Mouse (Mus musculus) thymus, postnatal 36 days (tissue): ENCODE measurements around the gene Brms1.
A peak's percentile ranks its signal among the peaks of the same experiment; 100 is the strongest.
"Not testable (repeated sequence)": the region's sequence is repeated elsewhere in the genome, so short reads cannot be mapped to it uniquely, and the experiment has no call there.

Experiments used
- DNase-seq, 2 experiments: peaks; one replicate each; pipeline ENCODE4 v3.0.0; 2022; ENCODE audit warnings: mixed read lengths in 2 of 2

Brms1 gene

DNA sequence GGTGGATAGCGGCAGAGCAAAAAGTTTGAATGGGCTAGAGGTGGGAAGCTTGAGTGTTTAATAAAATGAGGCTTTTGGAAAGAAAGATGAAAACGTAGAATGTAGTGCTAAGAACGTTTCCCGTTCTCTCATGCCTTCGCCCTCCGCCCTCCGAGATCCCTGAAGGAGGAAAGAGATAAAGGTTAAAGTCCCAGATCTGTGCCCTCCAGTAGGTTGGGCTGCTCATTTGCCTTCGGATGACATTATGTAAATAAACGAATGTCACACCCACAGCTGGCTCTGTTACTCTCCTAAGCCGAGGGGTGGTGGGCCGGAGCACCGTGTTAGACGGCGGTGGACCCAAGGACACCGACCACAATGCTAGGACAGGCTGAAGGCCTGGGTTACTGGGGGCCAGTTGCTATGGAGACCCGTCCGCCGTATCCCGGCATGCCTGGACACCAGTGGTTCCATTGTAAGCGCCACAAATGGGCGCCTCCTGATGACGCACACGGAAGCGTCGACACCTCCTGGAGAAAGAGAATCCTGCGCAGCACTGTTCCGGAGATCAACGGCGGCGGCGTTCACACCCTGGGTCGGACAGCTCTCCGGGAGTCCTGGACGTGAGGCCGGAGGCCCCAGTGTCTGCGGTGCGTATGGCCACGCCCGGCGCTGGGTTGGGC is at the start of gene Brms1:
Brms1 (plus strand) TSS at position 493 of the 662 bp plus-strand sequence.
- peak; percentile 80 to 83 for DNase-seq

DNA sequence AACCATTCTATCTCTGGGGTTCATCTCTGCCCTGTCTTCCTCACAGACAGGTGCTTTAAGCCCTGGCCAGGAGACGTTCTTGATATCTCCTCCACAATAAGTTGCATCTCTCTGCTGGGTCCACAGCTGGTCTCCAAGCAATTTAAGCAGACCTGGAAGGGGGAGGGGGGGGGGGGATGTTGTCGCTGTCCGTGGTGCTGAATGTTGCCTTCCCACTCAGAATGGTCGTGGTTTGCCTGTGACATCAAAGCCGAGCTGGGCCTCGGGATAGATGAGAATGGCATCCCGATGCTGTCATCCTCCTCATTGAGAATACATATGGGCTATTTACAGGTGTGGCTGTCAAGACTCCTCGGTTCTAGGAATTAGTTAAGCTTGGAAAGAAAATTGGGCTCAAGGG is 48.8 kb upstream of the Brms1 start:
- DNase-seq = no peak

DNA sequence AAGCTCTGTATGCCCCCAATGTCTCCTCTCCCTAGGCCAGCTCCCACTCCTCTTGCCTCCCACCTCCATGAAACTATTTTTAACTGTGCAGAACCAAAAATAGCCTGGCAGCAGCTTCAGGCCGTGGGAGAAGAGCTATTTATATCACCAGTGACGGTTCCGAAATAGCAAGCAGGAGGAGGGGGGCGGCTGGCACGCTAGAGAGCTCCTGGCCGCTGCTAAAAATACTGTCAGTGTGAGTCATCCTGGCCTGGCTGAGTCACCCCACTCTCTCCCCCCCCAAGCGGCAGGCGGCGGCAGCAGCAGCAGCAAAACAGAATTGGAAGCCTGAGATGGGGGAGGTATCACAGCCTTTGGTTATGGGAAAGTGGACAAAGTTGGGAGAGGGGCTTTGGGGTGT is 48.2 kb upstream of the Brms1 start:
- no peak for DNase-seq

DNA sequence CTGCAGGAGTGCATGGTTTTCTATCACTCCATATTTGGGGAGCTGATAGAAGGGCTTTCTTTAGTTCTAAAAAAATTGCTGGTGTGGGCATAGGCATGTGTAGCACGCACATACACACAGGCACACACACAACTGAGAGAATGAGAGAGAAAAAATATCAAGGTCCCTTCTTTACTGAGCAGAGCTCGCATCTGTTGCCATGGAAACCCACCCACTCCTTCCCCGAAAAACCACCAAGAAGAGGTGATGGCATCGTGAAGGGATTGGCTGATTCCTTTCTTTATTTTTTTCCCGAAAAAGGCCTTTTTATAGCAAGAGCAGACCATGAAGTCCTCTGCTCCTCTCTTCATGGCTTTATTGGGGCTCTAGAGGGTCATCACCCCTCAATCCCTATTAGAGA is 47.1 kb upstream of the Brms1 start:
- DNase-seq = no peak

DNA sequence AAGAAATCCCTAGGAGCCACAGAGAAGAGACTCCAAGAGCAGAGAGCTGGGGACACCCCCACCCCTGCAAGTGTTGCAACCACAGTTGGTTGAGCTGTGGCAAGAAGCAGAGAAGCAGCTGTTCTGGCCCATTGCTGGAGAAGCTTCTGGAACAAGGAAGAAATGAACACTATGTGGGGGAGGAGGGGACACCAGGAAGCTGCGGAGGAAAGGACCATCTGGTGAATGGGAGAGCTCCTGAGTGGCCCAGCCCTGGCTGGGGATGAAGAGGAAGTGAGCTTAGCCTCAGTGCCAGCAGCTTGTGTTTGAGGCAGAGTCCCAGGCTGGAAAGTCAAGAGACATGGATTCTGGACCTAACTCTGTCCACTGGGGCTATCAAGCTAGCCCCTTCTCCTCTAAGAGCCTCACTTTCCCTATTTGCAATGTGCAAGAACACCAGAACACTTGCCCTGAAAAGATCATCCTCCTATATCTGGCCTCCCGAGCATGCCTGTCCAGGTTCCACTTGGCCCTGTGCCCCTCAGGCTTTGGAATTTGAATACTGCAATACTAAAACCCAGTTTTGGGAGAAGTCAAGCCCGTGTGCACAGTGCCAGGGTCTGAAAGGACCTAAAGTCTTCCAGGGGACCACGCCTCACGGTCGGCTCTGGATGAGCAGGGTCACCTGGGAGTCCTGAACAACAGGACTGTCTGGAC is 41.6 kb upstream of the Brms1 start:
- no peak for DNase-seq

- DNase-seq = peak; percentile 72 to 86
These were observed 39.3 kb upstream of the Brms1 start for GRCm38 (mm10) chr19:5001666-5002406.

DNA sequence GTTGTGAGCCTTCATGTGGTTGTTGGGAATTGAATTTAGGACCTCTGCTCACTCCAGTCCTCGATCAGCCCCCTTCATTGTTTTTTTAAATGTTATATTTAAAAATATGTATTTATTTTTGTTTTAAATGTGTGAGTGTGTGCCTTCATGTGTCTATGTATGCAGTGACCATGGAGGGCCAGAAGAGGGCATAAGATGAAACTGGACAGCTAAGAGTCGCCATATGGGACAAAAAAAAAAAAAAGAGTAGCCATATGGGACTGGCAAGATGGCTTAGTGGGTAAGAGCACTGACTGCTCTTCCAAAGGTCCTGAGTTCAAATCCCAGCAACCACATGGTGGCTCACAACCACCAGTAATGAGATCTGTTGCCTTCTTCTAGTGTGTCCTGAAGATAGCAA is 37.5 kb upstream of the Brms1 start:
- DNase-seq = not testable (repeated sequence)

DNA sequence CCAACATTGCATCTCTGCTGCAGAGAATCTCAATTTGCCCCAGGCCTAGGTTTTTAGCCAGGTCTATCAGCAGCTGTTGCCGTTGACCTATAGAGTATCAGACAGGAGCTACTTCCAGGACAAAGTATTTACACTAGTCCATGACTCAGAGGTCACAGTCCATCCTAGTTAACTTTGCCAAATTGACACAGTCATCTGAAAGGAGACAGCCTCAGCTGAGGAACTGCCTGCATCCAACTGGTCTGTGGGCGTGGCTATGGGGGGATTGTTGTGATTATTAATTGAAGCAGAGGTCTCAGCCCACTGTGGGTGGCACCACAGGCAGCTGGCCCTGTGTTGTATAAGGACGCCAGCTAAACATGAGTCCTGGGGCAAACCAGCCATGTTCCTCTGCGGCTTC is 36.2 kb upstream of the Brms1 start:
- DNase-seq = no peak

GRCm38 (mm10) chr19:5013138-5013537 is 28.0 kb upstream of the Brms1 start:
- DNase-seq = no peak

GRCm38 (mm10) chr19:5014961-5015398 is 26.2 kb upstream of the Brms1 start:
- DNase-seq = no peak

DNA sequence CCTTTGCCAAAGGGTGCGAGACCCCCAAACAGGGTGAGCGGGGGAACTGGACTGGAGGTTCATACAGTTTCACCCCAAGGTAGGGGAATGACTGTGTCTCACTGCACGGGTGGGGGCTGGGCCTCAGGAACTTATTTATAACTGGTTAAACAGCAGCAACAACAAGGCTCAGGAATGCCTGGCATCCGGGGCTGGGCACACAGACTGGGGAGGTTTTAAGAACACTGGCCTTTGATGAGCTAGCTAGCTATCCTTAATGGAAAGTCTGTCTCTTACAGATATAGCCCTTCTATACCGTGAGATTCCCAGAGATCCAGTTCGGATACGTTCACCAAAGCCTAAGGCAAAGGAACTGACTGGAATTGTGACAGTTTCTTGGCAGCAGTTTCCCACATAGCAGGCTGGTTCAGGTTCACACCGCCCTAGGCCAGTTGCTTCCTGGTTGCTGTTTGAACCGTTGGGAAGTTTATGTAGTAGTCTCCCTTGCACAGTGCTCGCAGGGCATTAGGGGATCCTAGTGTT is 24.9 kb upstream of the Brms1 start:
- DNase-seq = no peak

GRCm38 (mm10) chr19:5016782-5017181 is 24.4 kb upstream of the Brms1 start:
- DNase-seq = peak; percentile 69 to 74

DNA sequence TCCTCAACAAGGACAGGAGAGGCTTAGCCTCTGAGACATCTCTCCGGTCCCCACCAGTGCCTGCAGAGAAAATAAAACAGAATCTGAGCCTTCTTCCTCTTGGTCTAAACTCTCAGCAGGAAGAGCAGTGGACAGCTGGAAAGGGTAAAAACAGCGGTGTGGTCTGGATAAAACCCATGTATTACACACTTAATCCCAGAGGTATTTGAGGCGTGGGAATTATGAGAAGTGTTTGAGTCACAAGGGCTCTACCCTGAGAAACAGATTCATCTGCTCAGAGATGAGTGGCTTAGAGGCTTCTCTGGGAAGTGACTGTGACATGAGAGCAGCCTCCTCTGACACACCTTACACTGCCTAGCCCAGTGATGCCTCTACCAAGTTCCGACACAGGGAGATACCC is 23.5 kb upstream of the Brms1 start:
- DNase-seq = no peak

- DNase-seq = no peak
These were observed 23.0 kb upstream of the Brms1 start for GRCm38 (mm10) chr19:5018191-5018590.

GRCm38 (mm10) chr19:5021416-5021815 is 19.7 kb upstream of the Brms1 start:
- DNase-seq = no peak

- DNase-seq = peak; percentile 85 to 89
These were observed 17.3 kb upstream of the Brms1 start, which contains the start of gene Slc29a2 for GRCm38 (mm10) chr19:5023621-5024479. TSS of gene Slc29a2 (plus strand) at chr19:5023860.

GRCm38 (mm10) chr19:5026111-5026510 is 15.0 kb upstream of the Brms1 start:
- DNase-seq = no peak

- no peak for DNase-seq
These were observed 8.5 kb upstream of the Brms1 start for GRCm38 (mm10) chr19:5032686-5033085.

- no peak for DNase-seq
These were observed 4.6 kb upstream of the Brms1 start for GRCm38 (mm10) chr19:5036577-5036976.

DNA sequence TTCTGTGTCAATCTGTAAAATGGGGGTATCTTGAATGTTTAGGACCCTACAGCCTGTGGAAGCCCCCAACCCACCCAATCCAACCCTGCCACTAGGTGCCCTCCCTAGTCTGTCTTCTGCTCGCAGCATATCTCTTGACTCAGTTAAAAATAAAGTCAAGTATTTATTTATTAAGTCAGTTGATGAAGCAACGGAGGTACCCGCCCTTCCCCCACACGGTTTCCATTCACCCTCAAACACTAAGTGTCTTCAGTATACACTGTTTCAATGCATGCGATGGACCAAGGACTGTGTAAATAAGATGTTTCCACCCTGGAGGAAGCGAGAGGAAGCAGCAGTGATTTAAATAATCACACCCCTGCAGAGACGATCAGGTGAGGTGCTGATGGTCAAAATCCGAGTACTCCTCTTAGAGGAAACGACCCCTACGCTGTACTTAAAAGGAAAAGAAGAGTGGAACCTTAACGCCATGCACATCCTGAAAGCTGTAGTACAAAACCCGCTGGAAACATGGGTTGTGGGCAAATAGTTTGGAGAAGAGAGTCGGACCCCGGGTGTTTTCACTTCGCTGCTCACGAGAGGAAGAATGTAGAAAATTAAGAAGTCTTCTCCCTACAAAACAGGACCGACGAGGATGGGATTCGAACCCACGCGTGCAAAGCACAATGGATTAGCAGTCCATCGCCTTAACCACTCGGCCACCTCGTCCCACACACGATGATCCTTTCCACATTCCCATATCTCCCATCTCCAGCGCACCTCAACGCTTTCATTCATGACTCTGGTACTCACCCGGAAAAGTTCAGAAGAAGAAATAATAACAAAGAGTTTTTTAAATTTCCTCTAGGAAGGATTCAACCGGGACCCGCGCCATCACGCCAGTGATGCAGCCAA is 3.2 kb upstream of the Brms1 start:
- DNase-seq = peak; percentile 52 to 58

- peak; percentile 85 to 90 for DNase-seq
These were observed 2.4 kb upstream of the Brms1 start, which contains the start of the genes B4gat1 and AC124502.3 for GRCm38 (mm10) chr19:5038709-5039156. TSS of gene B4gat1 (plus strand) at chr19:5038826. TSS of gene AC124502.3 (plus strand) at chr19:5038891.
